Mouse (Mus musculus) ES-Bruce4 (cell line): ENCODE measurements around the gene Akap6.

Experiments
- CTCF ChIP-seq: IDR thresholded peaks from one replicate; pipeline ENCODE4 v1.8.1; 2011; ENCODE audit warnings: low read depth, low read length
- EP300 ChIP-seq: IDR thresholded peaks from 2 replicates; pipeline ENCODE4 v1.6.1; 2011; ENCODE audit warnings: low read depth, low read length; ENCODE audit not compliant: insufficient read depth
- POLR2A ChIP-seq: IDR thresholded peaks from one replicate; pipeline ENCODE4 v1.8.1; 2011; ENCODE audit warnings: low read length; ENCODE audit not compliant: insufficient read depth

DNA sequence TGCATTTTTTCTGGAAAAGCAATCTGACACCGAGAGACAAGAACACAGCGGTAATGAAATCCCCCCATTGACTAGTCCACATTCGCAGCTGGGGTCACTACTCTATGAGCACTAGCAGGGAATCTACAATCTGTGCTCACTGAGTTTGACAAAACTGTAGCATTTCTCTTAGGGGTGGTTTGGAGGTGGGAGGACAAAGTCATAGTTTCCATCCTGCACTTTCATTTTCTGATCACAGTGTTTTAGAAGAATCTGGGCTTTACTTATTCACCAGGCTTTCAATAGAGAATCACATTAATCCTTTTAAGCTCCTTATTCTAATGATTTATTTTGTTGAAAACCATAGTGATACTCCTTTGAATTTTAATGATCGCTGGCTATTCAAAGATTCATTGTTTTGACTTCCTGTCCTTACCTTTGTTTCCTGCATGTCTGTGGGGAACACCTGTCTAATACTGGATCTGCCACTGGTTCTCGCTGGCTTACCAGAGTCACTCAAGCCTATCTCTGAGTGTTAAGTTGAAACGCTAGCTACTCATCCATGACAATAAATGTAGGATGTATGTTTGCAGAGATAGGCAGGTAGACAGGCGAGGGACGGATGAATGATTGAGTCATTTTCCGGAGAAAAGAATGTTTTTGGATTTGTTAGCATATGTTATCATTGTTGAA, 325.5 kb downstream of the Akap6 start:
- TF ChIP-seq EP300 (no peak), CTCF (no peak), POLR2A (no peak)
